Mouse (Mus musculus): ENCODE data around the gene Spcs2.
"Not testable (repeated sequence)": the region's sequence is repeated elsewhere in the genome, so short reads cannot be mapped to it uniquely, and the experiment has no call there.

Gene Spcs2

DNA sequence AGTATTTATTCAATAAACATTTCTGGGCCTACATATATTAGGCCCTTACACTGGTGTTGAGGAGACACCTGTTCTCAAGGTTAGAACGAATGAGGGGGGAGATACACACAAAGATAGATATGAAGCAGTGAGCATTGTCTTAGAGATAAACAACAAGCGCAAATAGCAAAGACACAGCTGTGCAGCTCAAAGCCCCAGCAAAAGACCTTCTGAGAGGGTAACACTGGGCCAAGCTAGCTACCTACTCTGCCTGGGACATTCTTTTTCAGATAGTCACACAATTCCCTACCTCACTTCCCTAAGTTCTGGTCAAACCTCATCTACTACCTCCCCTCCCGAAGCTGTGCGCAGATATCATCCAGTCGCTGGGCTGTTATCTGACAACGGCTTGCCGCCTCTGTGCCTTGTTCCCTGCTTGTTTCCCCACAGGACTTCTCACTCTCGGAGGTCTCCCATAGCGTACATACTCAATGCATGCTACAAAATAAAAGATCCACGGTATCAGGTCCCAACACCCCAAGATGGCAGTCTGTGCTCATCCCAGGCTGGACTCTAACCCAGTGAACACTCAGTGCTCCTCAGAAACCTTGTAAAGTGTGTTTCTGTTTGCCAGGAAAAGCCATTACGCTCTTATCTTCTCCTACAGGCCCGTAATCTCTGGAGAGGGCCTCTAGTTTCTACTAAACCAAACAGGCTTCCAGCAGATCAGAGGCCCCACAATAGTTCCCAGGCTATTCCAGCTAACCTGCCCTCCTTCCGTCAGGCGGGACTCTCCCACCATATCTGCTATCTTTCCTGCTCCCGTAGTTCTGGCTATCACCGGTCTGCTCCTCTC lies 38.4 kb downstream of the Spcs2 start:
- no peak for DNase-seq (ENCODE audit: low read depth in 2 of 2, low spot score in 2 of 2)

DNA sequence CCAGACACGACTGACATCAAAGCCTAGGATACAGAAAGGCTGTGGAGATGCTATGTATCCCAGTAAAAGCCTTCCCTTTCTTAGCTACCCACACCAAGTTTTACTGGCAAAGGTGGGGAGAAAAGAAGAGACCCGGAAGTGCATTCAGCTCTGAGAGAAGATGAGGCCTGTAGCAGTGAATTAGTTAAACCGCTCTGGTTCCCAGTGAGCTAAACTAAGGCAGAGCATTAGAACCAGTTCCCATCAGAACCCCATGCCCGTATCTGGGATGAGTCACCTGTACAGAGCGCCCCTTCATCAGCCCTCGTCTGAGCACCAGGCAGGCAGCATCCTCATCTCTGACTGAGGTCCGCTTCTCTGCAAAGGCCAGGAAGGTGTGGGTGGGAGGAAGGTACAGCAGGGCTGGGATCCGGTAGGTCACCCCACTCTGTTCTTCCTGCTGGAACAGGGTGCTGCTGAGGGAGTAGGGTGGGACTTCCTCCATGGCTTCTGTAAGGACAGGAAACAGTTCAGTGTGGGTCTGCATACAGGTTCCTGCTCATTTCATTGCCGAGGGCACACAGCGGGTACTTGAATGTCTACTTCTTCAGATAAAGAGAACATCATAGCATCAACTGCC lies 40.1 kb downstream of the Spcs2 start:
- no peak for DNase-seq (ENCODE audit: low read depth in 2 of 2, low spot score in 2 of 2)

DNA sequence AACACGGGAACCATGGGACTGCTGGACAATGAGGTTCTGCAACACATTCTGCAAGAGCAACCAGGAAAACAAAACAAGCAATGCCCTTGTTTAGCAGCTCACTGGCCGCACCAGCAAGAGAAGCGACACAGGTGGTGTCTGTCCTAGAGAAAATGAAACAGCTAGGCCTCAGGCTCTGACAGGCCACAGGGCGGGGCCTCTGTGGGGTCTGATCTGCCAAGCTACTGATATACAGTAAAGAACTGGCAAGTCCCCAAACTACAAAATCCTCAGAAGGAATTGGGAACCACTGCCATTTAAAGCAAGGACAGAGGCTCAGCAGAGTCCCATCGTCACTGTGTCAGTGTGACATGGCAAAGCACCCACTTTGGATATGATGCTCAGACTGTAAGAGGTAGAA lies 40.8 kb downstream of the Spcs2 start:
- DNase-seq (ENCODE audit: low read depth in 2 of 2, low spot score in 2 of 2), result no peak

DNA sequence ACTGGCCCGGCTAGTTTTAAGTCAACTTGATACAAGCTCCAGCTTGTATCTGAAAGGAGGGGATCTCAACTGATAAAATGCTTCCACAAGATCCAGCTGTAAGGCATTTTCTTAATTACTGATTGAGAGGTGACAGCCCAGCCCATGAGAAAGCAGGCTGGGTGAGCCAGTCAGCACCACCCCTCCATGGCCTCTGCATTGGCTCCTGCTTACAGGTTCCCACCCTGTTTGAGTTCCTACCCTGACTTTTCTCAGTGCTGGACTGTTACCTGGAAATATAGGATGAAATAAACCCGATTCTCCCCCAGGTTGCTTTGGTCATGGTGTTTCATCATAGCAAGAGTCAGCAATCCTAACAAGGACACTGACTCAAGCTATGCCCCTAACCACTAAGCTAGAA lies 41.3 kb downstream of the Spcs2 start:
- DNase-seq (ENCODE audit: low read depth in 2 of 2, low spot score in 2 of 2), result no peak

DNA sequence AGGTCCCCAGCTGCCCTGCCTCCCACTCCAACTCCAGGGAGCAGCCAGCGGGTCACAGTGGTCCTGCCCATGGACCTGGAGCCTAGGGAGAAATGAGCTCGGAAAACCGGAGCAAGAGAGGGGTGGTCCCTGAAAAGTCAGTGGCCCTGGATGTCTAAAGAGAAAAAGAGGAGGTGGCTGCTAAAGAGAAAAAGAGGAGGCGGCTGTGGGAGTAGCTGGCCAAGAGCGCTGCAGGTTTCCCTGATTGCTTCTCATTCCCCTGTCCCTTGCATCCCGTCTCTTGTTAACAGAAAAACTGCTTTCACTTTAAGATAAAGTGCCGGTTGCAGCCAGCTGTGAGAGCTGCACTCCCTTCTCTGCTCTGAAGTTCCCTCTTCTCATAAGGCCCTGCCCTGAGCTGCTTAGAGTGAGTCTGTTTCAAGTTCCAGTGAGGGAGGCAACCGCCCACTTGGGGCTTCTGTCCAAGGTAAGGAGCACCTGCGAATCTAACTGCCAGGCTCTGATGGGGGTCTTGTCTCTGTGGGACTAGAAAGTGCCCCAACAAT lies 45.0 kb downstream of the Spcs2 start:
- peak in 1 of 2 experiments; percentile 37 for DNase-seq (ENCODE audit: low read depth in 2 of 2, low spot score in 2 of 2)

DNA sequence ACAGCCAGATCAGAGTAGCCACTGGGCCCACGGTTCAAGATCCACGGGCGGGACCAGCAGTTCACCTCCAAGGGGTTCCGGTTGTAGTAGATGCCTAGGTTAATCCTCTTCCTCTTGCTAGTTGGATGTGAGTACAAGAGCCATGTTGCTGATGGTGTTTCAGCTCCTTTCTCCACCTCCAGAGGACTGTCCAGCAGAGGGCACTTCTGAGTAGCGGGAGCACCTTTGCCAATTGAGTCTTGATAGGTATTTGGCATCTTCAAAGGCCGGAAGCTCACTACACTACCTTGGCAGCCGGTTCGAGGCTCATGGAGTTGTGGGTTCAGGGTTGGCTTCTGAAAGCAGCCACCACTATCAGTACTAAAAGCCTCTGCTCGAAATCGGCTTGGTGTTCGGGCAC lies 49.9 kb downstream of the Spcs2 start:
- DNase-seq (ENCODE audit: low read depth in 2 of 2, low spot score in 2 of 2), result peak; percentile 47 to 64

DNA sequence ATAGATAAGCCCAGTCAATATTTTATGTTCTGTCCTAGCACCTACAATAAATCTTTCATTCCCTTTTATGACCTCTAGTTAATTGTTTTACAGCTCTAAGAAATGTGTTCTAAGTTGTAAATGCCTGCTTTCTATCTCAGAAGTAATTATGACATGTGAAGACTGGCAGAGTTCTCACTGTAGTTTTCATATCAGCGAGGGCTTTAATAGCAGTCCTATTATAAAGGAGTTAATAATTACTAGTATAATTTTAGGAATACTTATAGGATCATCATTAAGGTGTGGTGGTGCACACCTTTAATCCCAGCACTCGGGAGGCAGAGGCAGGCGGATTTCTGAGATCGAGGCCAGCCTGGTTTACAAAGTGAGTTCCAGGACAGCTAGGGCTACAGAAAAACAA lies 51.6 kb downstream of the Spcs2 start:
- DNase-seq (ENCODE audit: low read depth in 2 of 2, low spot score in 2 of 2), result no peak

DNA sequence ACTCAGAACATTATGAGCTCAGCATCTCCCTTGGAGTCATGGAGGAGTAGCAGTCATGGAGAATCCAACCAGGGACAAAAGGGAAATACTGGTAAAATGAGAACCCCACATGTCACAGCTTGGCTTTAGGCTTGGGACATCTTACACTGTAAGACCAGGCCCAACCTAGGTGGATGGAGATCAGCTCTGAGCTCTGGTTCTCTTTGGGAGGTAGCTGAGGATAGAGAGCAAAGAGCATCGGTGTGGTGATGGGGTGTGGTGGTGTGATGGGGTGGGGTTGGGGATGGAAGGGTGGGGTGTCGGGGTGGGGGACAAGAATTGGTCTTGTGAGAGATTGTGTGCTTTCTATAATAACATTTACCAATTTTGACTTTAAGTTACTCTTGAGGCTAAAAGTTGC lies 52.4 kb downstream of the Spcs2 start:
- no peak for DNase-seq (ENCODE audit: low read depth in 2 of 2, low spot score in 2 of 2)

DNA sequence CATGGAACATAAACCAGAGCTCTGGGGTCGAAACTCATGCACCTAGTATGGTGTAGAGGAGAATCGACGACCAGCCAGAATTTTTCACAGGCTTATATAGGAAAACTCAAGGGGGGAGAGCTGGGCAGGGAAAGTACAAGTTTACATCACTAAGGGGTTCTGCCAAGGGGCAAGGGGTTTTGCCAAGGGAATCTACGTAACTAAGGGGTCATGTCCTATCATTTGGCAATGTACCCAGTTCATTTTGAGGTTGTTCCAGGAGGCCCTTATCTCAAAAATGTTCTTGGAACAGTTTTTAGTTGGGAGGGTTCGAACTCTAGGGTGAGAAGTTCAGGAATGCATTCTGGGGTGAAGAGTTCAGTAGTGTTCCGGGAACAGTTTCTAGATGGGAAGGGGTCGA lies 56.2 kb downstream of the Spcs2 start:
- DNase-seq (ENCODE audit: low read depth in 2 of 2, low spot score in 2 of 2), result not testable (repeated sequence)

DNA sequence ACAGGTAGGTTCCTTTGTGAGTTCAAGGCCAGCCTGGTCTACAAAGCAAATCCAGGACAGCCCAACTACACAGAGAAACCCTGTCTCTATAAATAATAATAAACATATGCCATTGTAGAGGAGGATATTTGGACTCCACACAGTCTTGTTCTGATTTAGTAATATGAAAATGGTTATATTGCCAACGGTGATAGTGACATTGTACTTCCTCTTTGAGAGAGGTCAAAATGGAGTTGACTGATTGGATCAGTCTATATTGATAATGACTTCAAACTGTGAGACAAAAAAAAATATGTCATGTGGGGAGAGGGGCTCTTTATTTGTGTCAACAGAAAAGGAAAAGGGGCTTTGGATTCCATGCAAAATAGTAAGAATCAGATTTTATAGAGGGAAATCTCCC lies 57.9 kb downstream of the Spcs2 start:
- no peak for DNase-seq (ENCODE audit: low read depth in 2 of 2, low spot score in 2 of 2)

DNA sequence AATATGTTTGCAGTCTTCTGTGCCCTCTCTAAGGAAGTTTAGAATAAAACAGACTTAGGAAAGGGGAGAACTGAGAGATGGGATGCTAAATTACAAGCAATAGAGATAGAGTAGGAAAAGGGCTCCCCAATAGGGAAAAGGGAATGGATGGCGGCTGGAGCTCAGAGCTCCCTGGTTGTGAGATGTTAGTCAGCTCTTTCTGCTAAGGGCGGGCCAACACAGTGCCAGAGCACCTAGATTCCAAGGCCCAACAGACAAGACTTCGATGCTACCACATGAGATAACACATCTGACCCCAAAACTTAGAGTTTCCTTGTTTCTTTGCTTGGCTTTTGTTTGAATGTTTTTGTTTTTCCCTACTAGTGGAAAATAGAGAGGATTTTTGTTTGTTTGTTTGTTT lies 59.2 kb downstream of the Spcs2 start:
- DNase-seq (ENCODE audit: low read depth in 2 of 2, low spot score in 2 of 2), result not testable (repeated sequence)

DNA sequence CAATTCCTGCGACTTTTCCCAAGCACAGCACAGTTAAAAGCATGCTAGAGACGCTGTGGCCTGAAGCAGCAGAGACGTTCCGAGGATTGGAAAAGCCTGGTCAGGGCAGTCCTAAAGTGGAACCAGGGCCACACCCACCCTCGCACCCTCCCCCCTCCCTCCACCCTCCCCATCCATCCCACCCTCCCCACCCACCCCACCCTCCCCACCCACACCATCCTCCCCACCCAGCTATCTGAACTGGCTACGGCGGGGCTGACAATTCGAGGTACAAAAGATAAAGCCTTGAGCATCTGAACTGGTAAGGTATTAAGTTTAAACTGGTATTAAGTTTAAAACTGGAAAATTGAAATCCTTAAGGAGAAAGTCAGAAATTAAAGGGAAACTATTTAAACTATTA lies 59.7 kb downstream of the Spcs2 start:
- DNase-seq (ENCODE audit: low read depth in 2 of 2, low spot score in 2 of 2), result no peak

DNA sequence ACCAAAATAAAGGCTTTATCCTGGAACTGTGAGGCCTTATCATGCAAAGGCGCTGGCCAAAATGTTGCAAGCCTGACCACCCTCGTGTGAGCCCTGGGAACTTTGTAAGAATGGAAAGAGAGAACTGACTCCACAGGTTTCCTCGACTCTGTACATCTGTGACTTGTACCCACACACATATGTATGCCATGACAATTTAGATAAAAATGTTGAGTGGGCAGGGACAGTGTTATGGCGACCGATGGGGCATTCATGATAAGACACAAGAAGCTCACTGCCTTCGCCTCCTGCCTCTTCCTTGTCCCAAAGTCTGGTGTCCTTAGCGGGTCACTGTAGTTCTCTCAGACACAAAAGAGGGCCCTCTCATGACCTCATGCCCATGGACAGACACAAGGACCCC lies 64.1 kb downstream of the Spcs2 start:
- DNase-seq (ENCODE audit: low read depth in 2 of 2, low spot score in 2 of 2), result no peak

DNA sequence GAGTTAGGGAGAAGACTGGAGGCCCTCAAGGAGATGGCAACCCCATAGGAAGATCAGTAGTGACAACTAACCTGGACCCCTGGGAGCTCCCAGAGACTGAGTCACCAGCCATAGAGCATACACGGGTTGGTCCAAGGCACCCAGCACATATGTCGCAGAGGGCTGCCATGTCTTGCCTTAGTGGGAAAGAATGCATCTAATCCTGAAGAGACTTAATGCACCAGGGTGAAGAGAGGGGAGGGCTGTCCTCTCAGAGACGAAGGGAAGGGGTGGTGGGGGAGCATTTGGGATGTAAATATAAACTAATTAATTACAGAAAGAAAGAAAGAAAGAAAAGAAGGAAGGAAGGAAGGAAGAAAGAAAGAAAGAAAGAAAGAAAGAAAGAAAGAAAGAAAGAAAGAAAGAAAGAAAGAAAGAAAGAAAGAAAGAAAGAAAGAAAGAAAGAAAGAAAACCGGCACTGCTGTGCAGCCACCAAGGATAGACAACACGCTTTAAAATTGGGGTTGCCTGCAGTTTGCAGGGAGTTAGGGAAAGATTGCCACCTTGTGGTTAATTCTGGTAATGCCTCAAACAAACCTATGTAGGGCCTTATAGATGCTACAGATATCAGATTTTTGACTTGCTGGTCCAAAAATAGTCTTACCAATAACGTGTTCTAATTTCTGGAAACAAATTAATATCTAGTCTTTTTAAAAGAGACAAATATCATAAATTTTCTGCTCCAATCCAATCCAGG lies 65.2 kb downstream of the Spcs2 start:
- DNase-seq (ENCODE audit: low read depth in 2 of 2, low spot score in 2 of 2), result peak; percentile 59 to 74

DNA sequence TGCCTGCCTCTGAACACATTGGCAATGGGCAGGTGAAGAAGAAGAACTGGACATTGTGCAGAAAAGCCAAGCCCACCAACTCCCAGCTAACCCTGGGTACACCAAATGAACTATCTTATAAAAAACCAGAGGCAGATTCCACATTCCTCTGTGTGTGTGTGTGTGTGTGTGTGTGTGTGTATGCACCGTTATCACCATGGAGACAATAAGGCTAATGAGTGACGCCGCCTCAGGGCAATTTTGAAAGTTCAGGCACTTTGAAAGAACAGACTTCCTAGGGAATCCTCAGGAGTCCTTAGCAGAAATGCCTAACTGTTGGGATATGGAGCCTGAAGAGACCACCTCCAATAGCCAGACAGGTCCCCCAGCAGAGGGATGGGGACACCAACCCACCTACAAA lies 66.0 kb downstream of the Spcs2 start:
- no peak for DNase-seq (ENCODE audit: low read depth in 2 of 2, low spot score in 2 of 2)

DNA sequence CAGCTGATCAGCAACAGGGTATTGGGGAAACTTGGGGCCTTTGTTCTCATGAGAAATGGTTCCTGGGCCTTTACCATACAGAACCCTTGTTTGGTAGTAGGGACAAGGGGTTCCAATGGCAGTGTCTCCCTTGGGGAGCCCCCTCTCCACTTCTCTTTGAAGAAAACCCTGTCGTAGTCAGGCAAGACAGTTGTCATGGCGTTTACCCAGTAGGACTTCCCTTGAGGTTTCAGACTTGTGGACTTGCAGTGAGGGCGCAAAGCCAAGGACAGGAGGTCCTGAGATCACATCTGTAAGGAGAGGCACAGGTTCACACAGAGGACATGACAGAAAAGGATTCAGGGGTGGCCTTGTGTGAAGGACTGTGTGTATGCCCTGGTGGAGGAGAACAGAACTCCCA lies 66.8 kb downstream of the Spcs2 start:
- no peak for DNase-seq (ENCODE audit: low read depth in 2 of 2, low spot score in 2 of 2)

DNA sequence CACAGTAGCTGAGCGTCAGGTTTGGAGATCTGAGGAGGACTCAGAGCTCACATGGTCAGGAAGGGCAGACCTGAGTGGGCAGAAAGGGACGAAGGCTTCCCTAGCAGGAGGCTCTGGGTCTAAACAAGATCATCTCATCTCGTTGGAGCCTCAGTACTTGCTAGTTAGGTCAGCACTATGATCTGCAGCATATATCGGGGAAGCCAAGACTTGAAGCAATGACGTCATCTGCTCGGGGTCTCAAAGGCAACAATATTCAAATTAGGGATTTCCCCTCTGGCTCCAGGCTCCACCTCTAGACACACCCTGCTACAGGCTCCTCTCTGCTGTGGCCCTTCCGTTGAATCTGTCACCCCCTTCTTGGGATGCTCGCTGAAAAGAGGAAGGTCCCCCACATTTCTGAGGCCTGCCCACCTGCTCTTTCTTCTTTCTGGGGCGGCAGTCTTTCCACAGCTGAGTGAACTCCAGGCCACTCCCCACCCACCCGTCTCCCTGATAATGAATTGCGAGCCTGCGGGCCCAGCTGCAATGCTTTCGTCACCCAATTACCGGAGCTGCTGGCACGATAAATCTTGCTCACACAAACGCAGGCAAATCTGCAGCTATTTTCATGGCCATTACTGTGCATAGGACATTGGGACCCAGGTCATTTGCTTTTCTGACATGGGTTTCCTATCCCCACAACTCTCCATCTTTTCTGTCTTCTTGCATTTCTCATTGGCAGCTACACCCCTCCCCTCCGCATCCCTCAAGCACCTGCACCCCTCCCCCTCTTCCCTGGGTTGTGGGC lies 67.9 kb downstream of the Spcs2 start:
- peak in 1 of 2 experiments; percentile 44 for DNase-seq (ENCODE audit: low read depth in 2 of 2, low spot score in 2 of 2)

DNA sequence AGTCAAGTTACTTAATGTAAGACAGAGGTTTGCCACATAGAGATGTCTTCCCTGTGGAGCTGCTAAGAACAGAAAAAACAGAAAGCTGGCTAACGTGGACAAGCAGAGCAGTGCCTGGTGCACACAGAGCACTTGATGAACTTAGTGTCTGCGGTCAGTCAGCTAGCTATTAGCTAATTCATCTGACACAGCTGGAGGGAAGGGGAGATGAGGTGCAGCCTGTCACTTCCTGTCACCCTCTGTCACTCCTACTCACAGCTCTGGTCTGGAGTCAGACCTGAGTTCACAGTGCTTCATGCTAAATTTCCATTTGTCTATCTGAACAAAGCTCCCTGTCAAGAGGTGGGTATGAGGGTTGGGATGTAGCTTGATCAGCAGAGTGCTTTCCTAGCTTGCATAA lies 69.2 kb downstream of the Spcs2 start:
- DNase-seq (ENCODE audit: low read depth in 2 of 2, low spot score in 2 of 2), result no peak

DNA sequence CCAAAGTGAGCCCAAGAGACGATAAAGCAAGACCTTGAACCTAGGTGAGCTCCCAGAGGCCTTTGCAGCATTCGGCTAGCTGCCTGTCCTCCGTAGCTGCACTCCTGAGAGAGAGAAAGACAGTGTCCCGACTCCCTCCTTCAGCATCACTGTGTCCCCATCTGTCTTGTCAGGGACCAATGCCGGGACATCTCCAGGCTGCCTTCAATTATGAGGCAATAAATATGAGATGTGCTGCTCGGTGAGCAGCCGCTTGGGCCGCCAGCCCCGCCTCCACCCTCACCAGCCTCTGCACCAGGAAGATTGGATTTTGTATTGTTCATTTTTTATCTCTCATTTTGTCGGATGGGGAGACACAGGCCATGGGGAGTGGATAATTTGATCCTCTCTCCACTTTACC lies 72.4 kb downstream of the Spcs2 start:
- no peak for DNase-seq (ENCODE audit: low read depth in 2 of 2, low spot score in 2 of 2)

DNA sequence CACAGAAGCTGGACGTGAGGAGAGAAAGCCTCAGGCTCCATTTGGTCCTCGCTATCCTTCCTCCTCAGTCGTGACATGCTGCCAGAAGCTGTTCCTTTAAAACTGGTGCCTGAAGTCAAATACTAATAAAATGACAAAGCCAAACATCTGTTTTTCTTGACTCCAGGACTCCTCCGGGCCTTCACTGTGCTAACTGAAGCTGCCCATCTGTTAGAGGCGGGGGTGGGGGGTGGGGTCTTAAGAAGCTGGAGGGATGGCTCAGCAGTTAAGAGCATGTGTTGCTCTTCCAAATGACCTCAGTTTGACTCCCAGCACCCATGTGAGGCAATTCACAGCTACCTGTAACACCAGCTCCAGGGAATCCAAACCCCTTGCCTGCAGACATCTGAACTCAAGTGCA lies 74.7 kb downstream of the Spcs2 start:
- no peak for DNase-seq (ENCODE audit: low read depth in 2 of 2, low spot score in 2 of 2)

DNA sequence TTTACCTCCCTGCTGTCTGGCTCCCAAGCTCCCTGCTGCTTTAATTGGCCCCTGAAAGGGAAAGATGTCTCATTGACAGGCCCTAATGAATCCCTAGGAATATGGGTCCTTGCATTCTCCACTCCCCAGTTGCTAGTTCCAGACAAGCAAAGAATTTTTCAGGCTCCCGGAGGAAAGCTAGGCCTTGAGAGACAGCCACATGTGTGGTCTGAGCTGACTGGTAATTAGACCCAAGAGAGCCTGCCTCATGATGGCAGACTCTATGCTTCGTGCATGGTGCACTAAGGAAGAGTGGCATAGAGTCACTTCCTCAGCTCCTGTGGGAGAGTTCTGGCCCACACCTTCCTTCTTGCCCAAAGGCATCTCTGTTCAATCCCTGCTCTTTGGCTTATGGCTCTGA lies 75.3 kb downstream of the Spcs2 start:
- DNase-seq (ENCODE audit: low read depth in 2 of 2, low spot score in 2 of 2), result no peak

All from CD8-positive naive resting alpha-beta T cell, adult 2 months (primary cell).